Mouse (Mus musculus): Measurements from ENCODE around the gene Mboat1.

Mboat1 gene

GRCm38 (mm10) chr13:30185959-30186358 is 49.7 kb downstream of the Mboat1 start:
- no peak for DNase-seq (ENCODE audit: low spot score)

- no peak for DNase-seq (ENCODE audit: low spot score)
These were observed 50.2 kb downstream of the Mboat1 start for GRCm38 (mm10) chr13:30186456-30186855.

- DNase-seq (ENCODE audit: low spot score): no peak
These were observed 55.9 kb downstream of the Mboat1 start for GRCm38 (mm10) chr13:30192031-30192716.

GRCm38 (mm10) chr13:30193363-30193762 is 57.1 kb downstream of the Mboat1 start:
- DNase-seq (ENCODE audit: low spot score): no peak

GRCm38 (mm10) chr13:30194834-30195233 is 58.5 kb downstream of the Mboat1 start:
- no peak for DNase-seq (ENCODE audit: low spot score)

- no peak for DNase-seq (ENCODE audit: low spot score)
These were observed 60.4 kb downstream of the Mboat1 start for GRCm38 (mm10) chr13:30196661-30197060.

- peak; percentile 58 for DNase-seq (ENCODE audit: low spot score)
These were observed 61.8 kb downstream of the Mboat1 start for GRCm38 (mm10) chr13:30198101-30198570.

- no peak for DNase-seq (ENCODE audit: low spot score)
These were observed 63.5 kb downstream of the Mboat1 start for GRCm38 (mm10) chr13:30199821-30200220.

- no peak for DNase-seq (ENCODE audit: low spot score)
These were observed 64.4 kb downstream of the Mboat1 start for GRCm38 (mm10) chr13:30200737-30201136.

GRCm38 (mm10) chr13:30203018-30203417 is 66.7 kb downstream of the Mboat1 start:
- DNase-seq (ENCODE audit: low spot score): no peak

GRCm38 (mm10) chr13:30208176-30208575 is 71.9 kb downstream of the Mboat1 start:
- no peak for DNase-seq (ENCODE audit: low spot score)

- DNase-seq (ENCODE audit: low spot score): no peak
These were observed 77.0 kb downstream of the Mboat1 start for GRCm38 (mm10) chr13:30213276-30213675.

- no peak for DNase-seq (ENCODE audit: low spot score)
These were observed 81.5 kb downstream of the Mboat1 start for GRCm38 (mm10) chr13:30217588-30218371.

- no peak for DNase-seq (ENCODE audit: low spot score)
These were observed 83.3 kb downstream of the Mboat1 start for GRCm38 (mm10) chr13:30219597-30219996.

GRCm38 (mm10) chr13:30221316-30221715 is 85.0 kb downstream of the Mboat1 start:
- no peak for DNase-seq (ENCODE audit: low spot score)

- DNase-seq (ENCODE audit: low spot score): no peak
These were observed 87.8 kb downstream of the Mboat1 start for GRCm38 (mm10) chr13:30224114-30224513.

GRCm38 (mm10) chr13:30224659-30225058 is 88.4 kb downstream of the Mboat1 start:
- DNase-seq (ENCODE audit: low spot score): no peak

GRCm38 (mm10) chr13:30228762-30229161 is 92.5 kb downstream of the Mboat1 start:
- peak; percentile 28 for DNase-seq (ENCODE audit: low spot score)

GRCm38 (mm10) chr13:30229625-30230139 is 93.4 kb downstream of the Mboat1 start:
- no peak for DNase-seq (ENCODE audit: low spot score)

GRCm38 (mm10) chr13:30235056-30235750 is 98.9 kb downstream of the Mboat1 start:
- no peak for DNase-seq (ENCODE audit: low spot score)

GRCm38 (mm10) chr13:30239396-30239795 is 103.1 kb downstream of the Mboat1 start:
- no peak for DNase-seq (ENCODE audit: low spot score)

- DNase-seq (ENCODE audit: low spot score): no peak
These were observed 109.3 kb downstream of the Mboat1 start for GRCm38 (mm10) chr13:30245573-30245972.

Measured in urinary bladder, postnatal 14 days (tissue).